Mouse (Mus musculus): ENCODE measurements around the gene Bglap.
A peak's percentile ranks its signal among the peaks of the same experiment; 100 is the strongest.

Bglap gene

DNA sequence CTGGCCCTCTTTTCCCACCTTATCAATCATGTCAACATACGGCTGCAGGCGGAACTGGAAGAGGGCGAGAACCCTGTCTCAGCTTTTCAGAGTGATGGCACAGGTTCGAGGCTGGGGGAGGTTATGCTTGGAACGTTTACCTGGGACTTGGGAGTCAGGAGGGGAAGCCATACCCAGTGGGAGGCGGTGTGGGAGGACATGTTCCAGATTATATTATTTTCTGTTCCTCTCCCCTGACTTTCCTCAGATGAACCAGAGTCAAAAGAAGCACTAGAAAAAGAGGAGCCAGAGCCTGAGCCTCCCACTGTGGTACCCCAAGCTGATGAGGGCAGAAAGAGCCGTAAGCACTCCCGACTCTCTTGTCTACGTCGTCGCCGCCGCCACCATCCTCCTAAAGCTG is 33.5 kb downstream of the Bglap start:
- no peak for DNase-seq (ENCODE audit: inconsistent ontology term)

DNA sequence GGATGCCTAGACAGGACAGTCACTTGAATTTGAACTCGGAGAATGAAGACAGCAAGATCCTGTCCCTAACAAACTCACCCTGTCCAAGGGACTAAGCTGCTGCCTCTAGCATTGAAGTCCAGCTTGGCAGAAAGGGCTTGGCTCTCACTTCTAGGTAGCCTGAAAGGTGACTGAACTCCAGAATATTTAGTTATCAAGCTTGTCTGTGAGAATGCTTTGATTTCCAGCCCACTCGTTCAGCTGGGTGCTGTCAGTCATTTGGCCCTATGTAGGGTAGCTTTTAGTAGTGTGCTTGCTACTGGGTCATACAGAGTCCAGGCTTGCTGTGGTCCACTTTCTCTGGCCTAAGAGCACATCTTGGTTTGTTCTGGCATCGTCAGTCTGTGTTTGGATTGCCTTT is 45.3 kb downstream of the Bglap start:
- no peak for DNase-seq (ENCODE audit: inconsistent ontology term)

- no peak for DNase-seq (ENCODE audit: inconsistent ontology term)
Observed at GRCm38 (mm10) chr3:88338316-88338715, 45.9 kb downstream of the Bglap start.

GRCm38 (mm10) chr3:88337367-88338020 is 46.8 kb downstream of the Bglap start:
- peak; percentile 16 for DNase-seq (ENCODE audit: inconsistent ontology term)

DNA sequence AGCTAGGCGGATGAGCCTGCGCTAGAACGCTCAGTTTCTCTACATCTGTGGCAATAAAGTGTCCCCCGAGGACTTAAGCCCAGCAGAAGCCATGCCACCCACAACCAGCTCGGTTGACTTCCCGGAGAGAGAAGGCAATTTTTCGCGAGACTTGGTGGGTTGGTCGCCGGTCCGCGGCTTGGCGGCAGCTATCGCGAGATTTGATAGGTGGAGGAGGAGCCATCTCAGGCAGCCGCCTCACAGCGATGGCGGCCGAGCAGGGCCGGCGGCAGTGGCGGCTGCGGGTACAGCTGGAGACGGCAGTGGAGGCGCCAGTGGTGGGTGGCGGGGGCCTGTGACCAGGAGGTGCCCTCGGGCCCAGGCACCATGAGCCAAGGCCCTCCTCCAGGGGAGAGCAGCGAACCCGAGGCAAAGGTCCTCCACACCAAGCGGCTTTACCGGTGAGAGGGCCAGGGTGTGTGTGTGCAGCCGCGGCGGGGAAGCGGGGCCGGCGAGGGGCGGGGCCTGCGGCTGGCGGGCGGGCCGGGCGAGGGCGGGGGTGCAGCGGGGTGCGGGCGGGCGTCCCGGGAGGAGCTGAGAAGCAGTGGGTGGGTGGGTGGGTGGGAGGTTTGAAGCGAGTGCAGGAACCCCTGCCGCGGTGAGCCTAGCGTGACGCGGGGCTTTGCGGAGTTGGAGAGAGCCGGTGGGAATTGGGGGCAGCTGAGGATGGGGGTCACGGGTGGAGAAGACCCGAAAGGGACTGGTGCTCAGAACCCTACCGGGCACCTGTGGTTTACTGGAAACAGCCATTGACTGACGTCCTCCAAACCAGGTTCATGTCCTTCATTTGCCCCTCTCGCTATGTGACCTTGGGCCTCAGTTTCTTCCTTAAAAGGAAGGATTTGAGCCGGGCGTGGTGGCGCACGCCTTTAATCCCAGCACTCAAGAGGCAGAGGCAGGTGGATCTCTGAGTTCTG is 47.9 kb downstream of the Bglap start, which contains the start of the genes Tmem79 and Smg5:
TSS of gene Tmem79 (minus strand) at position 91 of the 956 bp plus-strand sequence.
TSS of gene Smg5 (plus strand) at position 203 of the 956 bp plus-strand sequence.
- peak; percentile 96 for DNase-seq (ENCODE audit: inconsistent ontology term)

GRCm38 (mm10) chr3:88335436-88336053 is 48.7 kb downstream of the Bglap start:
- no peak for DNase-seq (ENCODE audit: inconsistent ontology term)

DNA sequence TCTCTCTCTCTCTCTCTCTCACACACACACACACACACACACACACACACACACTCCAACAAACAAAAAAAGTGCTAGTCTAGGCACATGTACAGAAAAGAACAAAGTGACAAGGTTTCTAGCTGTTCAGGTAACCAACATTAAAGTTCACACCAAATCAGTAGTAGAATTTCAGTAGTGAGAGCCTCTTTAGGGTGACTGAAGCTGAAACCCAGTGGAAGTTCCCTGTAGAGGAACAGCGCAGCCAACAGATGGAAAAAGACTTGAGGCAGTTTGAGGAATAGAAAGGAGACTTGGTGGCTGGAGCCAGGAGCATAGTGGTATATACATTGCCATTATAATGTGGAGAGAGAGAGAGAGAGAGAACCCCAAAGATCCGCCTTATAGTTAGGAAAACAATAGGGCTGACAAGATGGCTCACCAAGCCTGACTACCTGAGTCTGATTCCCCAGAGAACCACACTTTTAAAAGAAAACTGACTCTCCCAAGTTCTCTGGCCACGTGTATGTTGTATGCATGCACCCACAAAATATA is 49.3 kb downstream of the Bglap start:
- DNase-seq (ENCODE audit: inconsistent ontology term), result no peak

- DNase-seq (ENCODE audit: inconsistent ontology term), result no peak
Observed at GRCm38 (mm10) chr3:88334029-88334658, 50.1 kb downstream of the Bglap start.
